Mouse (Mus musculus): ENCODE data around the gene Col24a1. TPM values are rescaled to one million over a fixed set of nuclear protein-coding genes. Genes with fewer than 3 reads are reported as not detected.

Col24a1 gene
- polyA plus RNA-seq, 1 experiment from 2014 or later, result 0.46 TPM

DNA sequence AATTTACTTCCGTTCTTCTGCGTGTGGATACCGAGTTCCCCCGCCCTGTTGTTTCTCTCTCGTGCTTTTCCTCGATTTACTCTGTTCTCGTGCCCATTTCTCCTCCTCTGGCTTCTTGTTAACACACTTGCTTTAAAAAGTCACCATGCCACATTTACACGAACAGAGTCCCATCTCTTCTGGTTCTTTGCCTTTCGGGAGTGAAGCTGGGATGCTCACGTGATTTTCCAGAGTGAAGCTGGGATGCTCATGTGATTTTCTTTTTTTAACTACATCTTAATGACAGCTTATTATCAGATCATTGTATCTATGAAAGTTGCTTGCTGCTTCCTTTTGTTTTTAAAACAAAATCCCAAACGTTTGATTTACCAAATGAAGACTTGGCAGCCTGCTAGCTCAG is 184.8 kb downstream of the Col24a1 start:
- whole genome bisulfite sequencing, result 81% methylated on average over 11 of the region's 11 CpGs
- Histone ChIP-seq H3K4me3 (no peak overlapping the region), H3K9me3 (no peaks in the 10 kb centered on the region), H3K27ac (replicated peaks) (no peak overlapping the region), H3K36me3 (no peaks in the 10 kb centered on the region), H3K9ac (no peak overlapping the region), H3K4me2 (no peak overlapping the region), H3K4me1 (replicated peaks) (no peaks in the 10 kb centered on the region), H3K27me3 (no peaks in the 10 kb centered on the region)
- ATAC-seq (ENCODE audit: low read depth), result no peak

DNA sequence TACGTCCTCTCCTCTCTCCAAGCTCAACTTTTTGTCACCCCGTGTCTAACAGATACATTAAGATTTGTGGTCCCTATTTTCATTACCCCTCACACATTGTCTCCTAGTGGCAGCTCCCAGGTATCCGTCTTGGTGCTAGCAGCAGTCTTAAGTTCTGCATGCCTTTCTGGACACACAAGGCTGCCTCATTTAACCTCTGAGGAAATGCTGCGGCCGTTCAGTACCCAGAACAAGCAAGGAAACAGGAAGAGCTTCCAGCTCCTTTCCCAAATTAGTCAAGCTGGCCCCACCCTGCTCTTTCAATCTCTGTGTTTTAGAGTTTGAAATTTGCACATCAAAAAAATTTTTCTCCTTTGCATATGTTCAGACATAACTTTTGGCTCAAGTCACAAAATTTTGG is 186.2 kb downstream of the Col24a1 start:
- ATAC-seq (ENCODE audit: low read depth), result no peak
- 49% methylated on average over 5 of the region's 5 CpGs for whole genome bisulfite sequencing
- H3K9me3 ChIP-seq, result no peaks in the 10 kb centered on the region

GRCm38 (mm10) chr3:145490279-145490678 is 198.0 kb downstream of the Col24a1 start:
- 85% methylated on average over 1 of the region's 1 CpGs for WGBS
- no peak overlapping the region for H3K27ac ChIP-seq (replicated peaks)
- H3K4me1 ChIP-seq (replicated peaks), result no peaks in the 10 kb centered on the region
- H3K4me2 ChIP-seq, result no peak overlapping the region
- ATAC-seq (ENCODE audit: low read depth), result no peak
- H3K36me3 ChIP-seq, result no peaks in the 10 kb centered on the region
- no peak overlapping the region for H3K4me3 ChIP-seq
- H3K9me3 ChIP-seq, result no peaks in the 10 kb centered on the region
- H3K27me3 ChIP-seq, result no peaks in the 10 kb centered on the region
- H3K9ac ChIP-seq, result no peak overlapping the region

More for the DNA sequence above, 186.2 kb downstream of the Col24a1 start:
- no peak overlapping the region for H3K9ac ChIP-seq
- no peaks in the 10 kb centered on the region for H3K36me3 ChIP-seq
- H3K27me3 ChIP-seq, result no peaks in the 10 kb centered on the region
- no peak overlapping the region for H3K27ac ChIP-seq (replicated peaks)
- H3K4me3 ChIP-seq, result no peak overlapping the region
- no peak overlapping the region for H3K4me2 ChIP-seq
- no peaks in the 10 kb centered on the region for H3K4me1 ChIP-seq (replicated peaks)

- no peaks in the 10 kb centered on the region for H3K27me3 ChIP-seq
- H3K27ac ChIP-seq (replicated peaks), result no peak overlapping the region
- H3K36me3 ChIP-seq, result no peaks in the 10 kb centered on the region
- H3K4me2 ChIP-seq, result no peak overlapping the region
- WGBS, result 73% methylated on average over 3 of the region's 3 CpGs
- H3K4me3 ChIP-seq, result no peak overlapping the region
- no peak overlapping the region for H3K9ac ChIP-seq
- ATAC-seq (ENCODE audit: low read depth), result no peak
- H3K4me1 ChIP-seq (replicated peaks), result no peaks in the 10 kb centered on the region
- H3K9me3 ChIP-seq, result no peaks in the 10 kb centered on the region
Measured at GRCm38 (mm10) chr3:145491326-145491725, 199.1 kb downstream of the Col24a1 start.

DNA sequence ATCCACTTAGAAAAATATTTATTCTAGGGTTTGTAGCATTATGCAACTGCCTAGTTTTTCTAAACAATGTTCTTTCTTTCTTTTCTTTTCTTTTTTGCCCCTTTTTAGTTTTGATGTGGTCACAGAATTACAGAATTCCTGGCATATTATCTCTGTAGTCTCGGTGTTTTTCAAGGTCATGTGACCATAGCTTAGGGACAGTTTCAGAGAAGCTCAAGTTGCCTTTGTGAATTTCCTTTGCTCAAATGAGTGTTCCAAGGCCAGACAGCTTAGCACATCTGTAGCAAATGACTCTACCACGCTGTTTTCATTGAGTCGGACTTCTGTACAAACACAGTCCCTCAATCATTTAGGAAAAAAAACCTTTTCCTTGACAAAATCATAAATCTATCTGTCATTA is 205.9 kb downstream of the Col24a1 start:
- Histone ChIP-seq H3K9me3 (no peaks in the 10 kb centered on the region), H3K9ac (no peak overlapping the region), H3K36me3 (no peaks in the 10 kb centered on the region), H3K4me2 (no peak overlapping the region), H3K27ac (replicated peaks) (no peak overlapping the region), H3K4me1 (replicated peaks) (no peaks in the 10 kb centered on the region), H3K4me3 (no peak overlapping the region), H3K27me3 (no peaks in the 10 kb centered on the region)
- no peak for ATAC-seq (ENCODE audit: low read depth)
- WGBS, result 68% methylated on average over 3 of the region's 3 CpGs

DNA sequence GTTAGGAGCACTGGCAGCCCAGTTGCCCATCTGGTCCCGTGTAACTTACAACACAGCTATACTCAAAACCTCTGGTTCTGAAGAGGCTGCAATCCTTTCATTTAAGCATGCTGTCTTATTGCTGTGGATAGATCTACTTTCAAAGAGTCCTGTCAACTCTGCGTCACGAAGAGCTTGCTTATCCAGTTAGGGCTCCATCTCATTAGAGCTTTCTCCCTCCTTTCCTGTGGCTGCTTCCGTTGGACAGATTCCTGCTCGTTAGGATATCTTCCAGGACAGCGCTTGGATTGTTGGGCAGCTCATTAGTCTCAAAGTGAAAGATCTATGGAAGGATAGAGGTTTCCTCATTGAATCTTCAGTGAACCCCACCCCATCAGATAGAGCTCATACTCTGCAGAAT is 206.6 kb downstream of the Col24a1 start:
- H3K4me2 ChIP-seq, result no peak overlapping the region
- H3K27me3 ChIP-seq, result no peaks in the 10 kb centered on the region
- no peak for ATAC-seq (ENCODE audit: low read depth)
- H3K36me3 ChIP-seq, result no peaks in the 10 kb centered on the region
- H3K27ac ChIP-seq (replicated peaks), result no peak overlapping the region
- no peak overlapping the region for H3K4me3 ChIP-seq
- H3K9me3 ChIP-seq, result no peaks in the 10 kb centered on the region
- no peaks in the 10 kb centered on the region for H3K4me1 ChIP-seq (replicated peaks)
- 92% methylated on average over 6 of the region's 6 CpGs for WGBS
- H3K9ac ChIP-seq, result no peak overlapping the region

DNA sequence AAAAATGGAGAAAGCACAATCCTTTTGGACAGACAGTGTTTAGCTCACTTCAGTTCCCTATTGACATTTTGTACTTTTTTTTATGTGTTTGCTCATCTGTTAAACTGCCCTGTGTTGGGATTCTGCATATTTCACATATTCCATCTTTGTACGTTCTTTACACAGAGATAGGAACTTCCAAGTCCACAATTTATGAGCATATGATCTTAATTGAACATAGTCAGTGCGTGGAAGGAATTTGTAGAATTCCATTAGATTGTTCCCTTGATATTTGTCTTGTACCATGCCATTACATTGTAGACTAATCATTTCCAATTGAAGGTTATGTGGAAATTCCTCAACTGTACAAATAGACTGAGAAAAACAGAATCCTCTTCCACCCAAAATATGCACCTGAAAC is 212.6 kb downstream of the Col24a1 start:
- Histone ChIP-seq H3K4me1 (replicated peaks) (no peaks in the 10 kb centered on the region), H3K4me3 (no peak overlapping the region), H3K27me3 (no peaks in the 10 kb centered on the region), H3K9me3 (no peaks in the 10 kb centered on the region), H3K4me2 (no peak overlapping the region), H3K36me3 (no peaks in the 10 kb centered on the region), H3K27ac (replicated peaks) (no peak overlapping the region), H3K9ac (no peak overlapping the region)
- no peak for ATAC-seq (ENCODE audit: low read depth)
- 79% methylated on average over 2 of the region's 2 CpGs for WGBS

DNA sequence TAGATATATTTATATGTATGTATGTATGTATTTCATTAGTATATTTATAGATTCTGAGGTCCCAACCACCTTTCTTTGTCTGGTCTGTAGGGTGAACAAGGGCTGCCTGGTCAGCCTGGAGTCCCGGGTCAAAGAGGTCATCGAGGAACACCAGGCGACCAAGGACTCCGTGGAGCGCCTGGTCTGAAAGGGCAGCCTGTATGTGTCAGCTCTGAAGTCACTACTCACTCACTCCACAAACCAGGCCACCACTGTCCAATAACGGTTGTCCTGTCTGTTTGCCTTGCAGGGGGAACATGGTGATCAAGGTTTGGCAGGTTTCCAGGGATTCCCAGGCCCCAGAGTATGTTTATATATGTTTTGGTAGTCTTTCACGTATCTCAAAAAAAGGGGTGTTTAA is 216.3 kb downstream of the Col24a1 start:
- H3K4me1 ChIP-seq (replicated peaks), result no peaks in the 10 kb centered on the region
- ATAC-seq (ENCODE audit: low read depth), result no peak
- H3K9ac ChIP-seq, result no peak overlapping the region
- 85% methylated on average over 7 of the region's 7 CpGs for WGBS
- H3K4me2 ChIP-seq, result no peak overlapping the region
- no peak overlapping the region for H3K4me3 ChIP-seq
- H3K27me3 ChIP-seq, result no peaks in the 10 kb centered on the region
- H3K9me3 ChIP-seq, result no peaks in the 10 kb centered on the region
- H3K36me3 ChIP-seq, result no peaks in the 10 kb centered on the region
- no peak overlapping the region for H3K27ac ChIP-seq (replicated peaks)

DNA sequence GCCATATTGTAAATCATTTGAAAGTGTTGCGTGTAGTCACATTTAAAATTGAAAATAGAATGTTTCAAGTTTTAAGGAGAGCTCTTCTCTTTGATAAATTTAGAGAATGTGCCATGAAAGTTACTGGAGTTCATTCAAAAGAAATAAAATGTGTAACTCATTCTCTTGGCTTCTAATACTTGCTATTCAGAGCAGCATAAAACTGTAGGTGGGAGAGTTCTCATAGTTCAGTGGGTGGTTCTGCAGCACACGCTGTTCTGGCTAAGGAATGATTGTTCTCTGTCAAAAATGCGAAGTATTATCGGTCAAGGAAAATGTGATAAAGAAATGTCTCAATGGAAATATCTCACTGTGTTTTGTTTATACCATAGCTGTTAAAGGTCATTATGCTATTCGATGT is 221.9 kb downstream of the Col24a1 start:
- Histone ChIP-seq H3K4me1 (replicated peaks) (no peaks in the 10 kb centered on the region), H3K9ac (no peak overlapping the region), H3K27me3 (no peaks in the 10 kb centered on the region), H3K9me3 (no peaks in the 10 kb centered on the region), H3K4me2 (no peak overlapping the region), H3K36me3 (no peaks in the 10 kb centered on the region), H3K4me3 (no peak overlapping the region), H3K27ac (replicated peaks) (no peak overlapping the region)
- ATAC-seq (ENCODE audit: low read depth), result no peak
- 83% methylated on average over 5 of the region's 5 CpGs for WGBS

- H3K4me3 ChIP-seq, result no peak overlapping the region
- H3K9ac ChIP-seq, result no peak overlapping the region
- no peaks in the 10 kb centered on the region for H3K4me1 ChIP-seq (replicated peaks)
- no peak overlapping the region for H3K4me2 ChIP-seq
- WGBS, result 75% methylated on average over 7 of the region's 7 CpGs
- no peaks in the 10 kb centered on the region for H3K36me3 ChIP-seq
- no peaks in the 10 kb centered on the region for H3K9me3 ChIP-seq
- H3K27ac ChIP-seq (replicated peaks), result no peak overlapping the region
- ATAC-seq (ENCODE audit: low read depth), result no peak
- H3K27me3 ChIP-seq, result no peaks in the 10 kb centered on the region
Measured at GRCm38 (mm10) chr3:145521528-145522080, 229.3 kb downstream of the Col24a1 start.

DNA sequence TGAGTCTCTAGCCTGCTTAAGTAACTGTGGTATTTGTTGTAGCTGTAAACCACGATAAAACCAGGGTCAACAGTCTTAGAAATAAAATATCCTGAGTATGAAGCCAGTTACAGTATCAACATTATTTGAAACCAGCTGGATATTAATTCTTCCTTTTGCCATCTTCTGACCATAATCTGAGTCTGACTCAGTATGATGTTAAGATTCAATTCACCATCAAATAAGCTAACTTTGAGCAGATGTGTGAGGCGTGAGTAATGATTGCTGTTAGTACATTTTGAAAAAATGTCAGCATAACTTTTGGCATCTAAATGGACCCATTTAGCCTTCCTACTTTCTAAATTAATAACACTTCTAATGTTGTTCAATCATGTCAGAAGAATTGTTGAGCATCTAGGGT is 230.0 kb downstream of the Col24a1 start:
- Histone ChIP-seq H3K9ac (no peak overlapping the region), H3K9me3 (no peaks in the 10 kb centered on the region), H3K36me3 (no peaks in the 10 kb centered on the region), H3K4me1 (replicated peaks) (no peaks in the 10 kb centered on the region), H3K27ac (replicated peaks) (no peak overlapping the region), H3K27me3 (no peaks in the 10 kb centered on the region), H3K4me3 (no peak overlapping the region), H3K4me2 (no peak overlapping the region)
- 93% methylated on average over 2 of the region's 2 CpGs for WGBS
- no peak for ATAC-seq (ENCODE audit: low read depth)

GRCm38 (mm10) chr3:145525266-145525665 is 233.0 kb downstream of the Col24a1 start:
- Histone ChIP-seq H3K27me3 (no peaks in the 10 kb centered on the region), H3K4me1 (replicated peaks) (no peaks in the 10 kb centered on the region), H3K4me2 (no peak overlapping the region), H3K9me3 (no peaks in the 10 kb centered on the region), H3K9ac (no peak overlapping the region), H3K27ac (replicated peaks) (no peak overlapping the region), H3K4me3 (no peak overlapping the region), H3K36me3 (no peaks in the 10 kb centered on the region)
- WGBS, result 88% methylated on average over 4 of the region's 4 CpGs
- no peak for ATAC-seq (ENCODE audit: low read depth)

- no peaks in the 10 kb centered on the region for H3K9me3 ChIP-seq
- no peaks in the 10 kb centered on the region for H3K27me3 ChIP-seq
- no peak for ATAC-seq (ENCODE audit: low read depth)
- no peak overlapping the region for H3K4me2 ChIP-seq
- H3K9ac ChIP-seq, result no peak overlapping the region
- no peaks in the 10 kb centered on the region for H3K4me1 ChIP-seq (replicated peaks)
- 85% methylated on average over 1 of the region's 1 CpGs for WGBS
- H3K4me3 ChIP-seq, result no peak overlapping the region
- H3K27ac ChIP-seq (replicated peaks), result no peak overlapping the region
- H3K36me3 ChIP-seq, result no peaks in the 10 kb centered on the region
Measured at GRCm38 (mm10) chr3:145537870-145538269, 245.6 kb downstream of the Col24a1 start.

Data from neural tube, embryonic 13.5 days (tissue).